Mouse (Mus musculus): ENCODE data around the gene Glra1. TPM values are rescaled to one million over a fixed set of nuclear protein-coding genes. Genes with fewer than 3 reads are reported as not detected.

Gene Glra1
- polyA plus RNA-seq, 1 experiment from 2014 or later: not detected

DNA sequence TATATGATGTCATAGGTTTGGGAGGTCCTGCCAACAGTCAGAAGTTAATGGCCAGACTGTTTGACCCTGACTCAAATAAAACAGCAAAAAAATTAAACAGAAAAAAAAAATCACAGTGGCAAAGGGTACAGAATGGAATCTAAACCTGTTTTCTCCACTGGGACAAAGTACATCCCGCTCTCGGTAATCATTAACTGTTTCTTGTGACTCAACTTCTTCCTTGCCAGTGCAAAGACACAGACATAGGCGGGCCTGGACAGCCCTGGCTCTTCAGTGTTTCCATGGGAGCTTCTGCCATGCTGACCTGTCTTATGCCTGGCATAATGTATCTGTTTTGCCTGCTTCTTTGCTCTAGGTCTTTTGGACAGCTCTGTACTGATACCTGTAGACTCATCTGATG, 142.8 kb downstream of the Glra1 start:
- Histone ChIP-seq H3K36me3 (ENCODE audit: control insufficient read depth, insufficient read depth, low read length) (no peaks in the 10 kb centered on the region), H3K27me3 (ENCODE audit: control insufficient read depth, insufficient read depth, low read length) (no peaks in the 10 kb centered on the region), H3K9ac (ENCODE audit: low read length) (no peak overlapping the region), H3K9me3 (ENCODE audit: control insufficient read depth, low read length) (no peaks in the 10 kb centered on the region), H3K4me2 (no peak overlapping the region), H3K4me3 (ENCODE audit: low read depth, low read length) (no peak overlapping the region), H3K4me1 (ENCODE audit: control insufficient read depth, insufficient read depth, low read length) (peaks cover 10% of the 10 kb centered on the region), H3K27ac (ENCODE audit: low read depth, low read length) (no peak overlapping the region)
- DNase-seq (ENCODE audit: low spot score, missing footprints) (peak; percentile 57), ATAC-seq (ENCODE audit: low FRiP score) (no peak)
- WGBS: 90% methylated on average over 3 of the region's 3 CpGs

DNA sequence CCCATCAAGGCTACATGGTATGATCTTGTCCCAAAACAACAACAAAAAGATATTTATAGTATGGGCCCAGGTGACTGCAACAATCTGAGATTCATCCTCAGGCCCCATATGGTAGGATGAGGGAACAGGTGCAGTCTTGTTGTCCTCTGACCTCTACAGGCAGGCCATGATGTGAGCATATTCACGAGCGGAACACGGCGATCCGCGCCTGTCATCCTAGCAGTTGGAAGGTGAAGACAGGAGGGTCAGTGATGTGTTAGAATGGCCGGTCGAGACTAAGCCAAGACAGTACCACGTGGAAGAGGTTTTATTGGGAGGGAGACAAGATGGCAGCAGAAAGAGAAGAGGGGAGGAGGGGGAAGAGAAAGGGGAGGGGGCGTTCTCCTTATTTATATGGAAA, 143.3 kb downstream of the Glra1 start:
- WGBS: 90% methylated on average over 10 of the region's 10 CpGs

More for the DNA sequence above, 143.3 kb downstream of the Glra1 start:
- DNase-seq (ENCODE audit: low spot score, missing footprints) (no peak), ATAC-seq (ENCODE audit: low FRiP score) (no peak)
- Histone ChIP-seq H3K4me2 (no peak overlapping the region), H3K9me3 (ENCODE audit: control insufficient read depth, low read length) (no peaks in the 10 kb centered on the region), H3K9ac (ENCODE audit: low read length) (no peak overlapping the region), H3K36me3 (ENCODE audit: control insufficient read depth, insufficient read depth, low read length) (no peaks in the 10 kb centered on the region), H3K4me1 (ENCODE audit: control insufficient read depth, insufficient read depth, low read length) (peaks cover 13% of the 10 kb centered on the region), H3K27me3 (ENCODE audit: control insufficient read depth, insufficient read depth, low read length) (no peaks in the 10 kb centered on the region), H3K4me3 (ENCODE audit: low read depth, low read length) (no peak overlapping the region), H3K27ac (ENCODE audit: low read depth, low read length) (no peak overlapping the region)

Small RNA genes lying within 50 kb of the gene (microRNA-seq; reads per million reads assigned to microRNA genes)
- gene Mir7652: 0.57 reads per million

Other genes starting within 250 kb of the Glra1 start
- gene Sparc, start 185.0 kb downstream of the Glra1 start, polyA plus RNA-seq (2014; fragmentation: Nextera tagmentation; extraction: Ambion mirVana): 411 and 428 TPM in 2 replicates
- 217 and 224 TPM in 2 replicates for gene Atox1, start 147.0 kb downstream of the Glra1 start, polyA plus RNA-seq (2014; fragmentation: Nextera tagmentation; extraction: Ambion mirVana)
- gene G3bp1, start 138.5 kb downstream of the Glra1 start, polyA plus RNA-seq (2014; fragmentation: Nextera tagmentation; extraction: Ambion mirVana): 241 and 244 TPM in 2 replicates